Mouse (Mus musculus): Measurements from ENCODE around the gene Rpl4.
"Not testable (repeated sequence)": the region's sequence is repeated elsewhere in the genome, so short reads cannot be mapped to it uniquely, and the experiment has no call there.

Gene Rpl4

GRCm38 (mm10) chr9:64198068-64198762 lies 25.0 kb downstream of the Rpl4 start:
- DNase-seq (ENCODE audit: low spot score): no peak

- not testable (repeated sequence) for DNase-seq (ENCODE audit: low spot score)
These were observed 25.7 kb downstream of the Rpl4 start for GRCm38 (mm10) chr9:64198763-64199418.

- DNase-seq (ENCODE audit: low spot score): no peak
These were observed 26.7 kb downstream of the Rpl4 start for GRCm38 (mm10) chr9:64199897-64200296.

GRCm38 (mm10) chr9:64202331-64202730 lies 29.2 kb downstream of the Rpl4 start:
- DNase-seq (ENCODE audit: low spot score): no peak

GRCm38 (mm10) chr9:64202866-64203265 lies 29.7 kb downstream of the Rpl4 start:
- no peak for DNase-seq (ENCODE audit: low spot score)

- DNase-seq (ENCODE audit: low spot score): no peak
These were observed 34.4 kb downstream of the Rpl4 start for GRCm38 (mm10) chr9:64207509-64208084.

- DNase-seq (ENCODE audit: low spot score): no peak
These were observed 41.3 kb downstream of the Rpl4 start for GRCm38 (mm10) chr9:64214452-64214851.

- no peak for DNase-seq (ENCODE audit: low spot score)
These were observed 42.9 kb downstream of the Rpl4 start for GRCm38 (mm10) chr9:64216090-64216489.

GRCm38 (mm10) chr9:64216641-64217040 lies 43.5 kb downstream of the Rpl4 start:
- DNase-seq (ENCODE audit: low spot score): no peak

GRCm38 (mm10) chr9:64217887-64218286 lies 44.7 kb downstream of the Rpl4 start:
- DNase-seq (ENCODE audit: low spot score): no peak

GRCm38 (mm10) chr9:64219305-64219704 lies 46.1 kb downstream of the Rpl4 start:
- DNase-seq (ENCODE audit: low spot score): no peak

- no peak for DNase-seq (ENCODE audit: low spot score)
These were observed 46.7 kb downstream of the Rpl4 start for GRCm38 (mm10) chr9:64219772-64220420.

- DNase-seq (ENCODE audit: low spot score): no peak
These were observed 47.4 kb downstream of the Rpl4 start for GRCm38 (mm10) chr9:64220603-64221002.

GRCm38 (mm10) chr9:64221480-64221879 lies 48.3 kb downstream of the Rpl4 start:
- DNase-seq (ENCODE audit: low spot score): no peak

GRCm38 (mm10) chr9:64222098-64222497 lies 48.9 kb downstream of the Rpl4 start:
- DNase-seq (ENCODE audit: low spot score): no peak

- no peak for DNase-seq (ENCODE audit: low spot score)
These were observed 52.6 kb downstream of the Rpl4 start for GRCm38 (mm10) chr9:64225805-64226204.

- DNase-seq (ENCODE audit: low spot score): no peak
These were observed 54.6 kb downstream of the Rpl4 start for GRCm38 (mm10) chr9:64227736-64228135.
